Mouse (Mus musculus) c-Kit-negative CD71-positive TER-119-positive erythroid progenitor cells, embryonic 14.5 days (primary cell): Measurements from ENCODE around the gene Lypd3.
A peak's percentile ranks its signal among the peaks of the same experiment; 100 is the strongest.
"Not testable (repeated sequence)": the region's sequence is repeated elsewhere in the genome, so short reads cannot be mapped to it uniquely, and the experiment has no call there.

ENCODE experiments used
- DNase-seq: peaks from one replicate; pipeline ENCODE4 v3.0.0-alpha.2; 2013; ENCODE audit warnings: low read depth, low spot score

Gene Lypd3

DNA sequence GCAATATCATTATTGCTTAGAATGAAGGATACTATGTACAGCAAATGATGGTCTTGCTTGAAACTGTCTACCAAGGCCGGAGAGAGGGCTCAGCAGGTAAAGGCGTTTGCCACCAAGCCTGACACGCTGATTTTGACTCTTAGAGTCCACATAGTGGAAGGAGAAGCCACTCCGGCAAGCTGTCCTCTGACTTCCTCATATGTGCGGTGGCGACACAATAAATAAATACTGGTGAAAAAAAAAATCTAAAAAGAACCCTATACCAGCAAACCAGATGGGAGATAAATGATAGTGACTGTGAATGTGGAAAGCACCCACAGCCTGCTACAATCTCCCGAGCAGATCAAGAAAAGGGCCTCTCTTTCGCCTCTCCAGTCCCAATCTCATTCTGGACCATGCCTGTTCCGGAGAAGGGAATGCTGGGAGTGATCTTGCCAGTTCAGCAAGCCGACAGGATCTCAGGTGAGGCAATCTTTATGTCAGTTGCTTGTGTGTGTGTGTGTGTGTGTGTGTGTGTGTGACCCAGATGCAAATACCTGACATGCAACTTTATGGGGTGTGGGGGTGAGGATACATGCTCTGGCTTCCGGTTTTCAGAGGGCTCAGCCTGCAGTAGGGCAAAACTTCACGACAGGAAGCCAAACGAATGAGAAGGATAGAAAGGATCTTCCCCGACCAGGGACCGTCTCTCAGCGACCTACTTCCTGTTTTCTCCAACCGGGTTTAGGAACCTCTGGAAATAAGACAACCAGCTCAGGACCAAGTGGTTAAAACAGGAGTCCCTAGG is 25.0 kb downstream of the Lypd3 start:
- DNase-seq = no peak

DNA sequence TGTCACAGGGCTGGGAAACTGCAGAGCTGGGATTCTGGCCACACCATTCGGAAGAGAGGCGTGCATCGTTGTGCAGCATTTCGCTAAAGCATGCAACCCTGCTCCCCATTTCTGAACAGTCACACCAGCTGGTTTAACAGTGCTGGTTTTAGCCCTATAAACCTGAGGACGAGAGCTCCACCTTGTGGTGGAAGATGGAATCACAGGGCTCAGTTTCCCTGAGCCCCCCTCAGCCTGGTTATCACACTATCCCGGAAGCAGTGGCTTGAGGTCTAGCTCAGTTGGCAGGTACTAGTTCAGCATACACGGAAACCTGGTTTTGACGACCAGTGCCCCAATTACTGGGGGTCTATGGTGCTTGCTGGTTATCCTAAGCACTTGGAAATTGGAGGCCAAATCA is 26.2 kb downstream of the Lypd3 start:
- peak; percentile 43 for DNase-seq

DNA sequence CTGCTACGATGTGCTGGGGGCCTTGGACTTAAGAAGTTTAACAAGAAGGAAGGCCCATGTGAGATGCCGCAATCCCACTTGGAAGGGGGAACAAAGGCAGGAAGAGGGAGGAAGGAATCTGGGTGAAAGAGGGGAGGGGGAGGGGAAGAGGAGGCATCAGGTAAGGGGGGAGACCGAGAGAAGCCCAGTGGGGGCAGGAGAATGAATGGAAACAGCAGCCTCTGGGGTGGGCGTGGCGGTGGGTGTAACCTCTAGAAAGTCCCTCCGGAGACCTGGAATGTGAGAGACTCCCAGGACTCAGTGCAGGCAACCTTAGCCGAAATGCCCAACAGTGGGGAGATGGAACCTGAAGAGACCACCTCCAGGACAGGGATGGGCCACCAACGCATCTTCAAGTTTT is 28.0 kb downstream of the Lypd3 start:
- DNase-seq = no peak

DNA sequence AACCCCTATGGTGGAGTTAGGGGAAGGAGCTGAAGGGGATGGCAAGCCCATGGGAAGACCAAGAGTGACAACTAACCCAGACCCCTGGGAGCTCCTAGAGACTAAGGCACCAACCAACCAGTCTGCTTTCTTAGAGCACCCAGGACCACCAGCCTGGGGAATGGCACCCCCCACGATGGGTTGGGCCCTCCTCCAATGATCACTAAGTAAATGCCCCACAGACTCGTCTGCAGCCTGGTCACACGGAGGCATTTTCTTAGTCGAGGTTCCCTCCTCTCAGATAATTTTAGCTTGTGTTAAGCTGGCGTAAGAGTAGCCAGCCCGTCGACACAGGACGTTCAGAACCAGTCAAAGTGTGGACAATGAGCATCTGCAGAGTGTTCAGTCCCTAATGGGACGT is 28.6 kb downstream of the Lypd3 start:
- DNase-seq = no peak

DNA sequence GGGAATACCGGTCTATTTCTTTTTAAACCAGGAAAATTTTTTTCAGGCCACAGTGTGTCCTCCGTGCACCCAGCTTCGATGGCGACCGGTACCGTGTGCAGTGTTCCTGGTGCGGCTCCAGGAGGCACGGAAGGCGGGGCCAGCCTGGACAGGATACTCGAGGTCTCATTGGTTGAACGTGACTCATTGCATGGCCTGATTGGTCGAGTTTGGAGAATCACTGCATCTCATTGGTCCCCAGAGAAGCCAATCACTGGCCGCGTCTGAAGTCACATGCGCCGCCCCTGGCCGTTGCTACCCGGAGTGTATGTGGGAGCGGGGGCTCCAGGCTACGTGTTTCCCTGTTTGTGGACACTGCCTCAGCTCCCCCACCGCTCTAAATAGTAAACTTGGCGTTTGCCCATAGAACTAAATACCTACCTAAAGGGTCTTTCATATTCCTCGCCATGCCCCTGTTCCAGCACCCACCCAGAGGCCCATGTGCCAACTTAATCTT is 35.6 kb downstream of the Lypd3 start:
- no peak for DNase-seq

DNA sequence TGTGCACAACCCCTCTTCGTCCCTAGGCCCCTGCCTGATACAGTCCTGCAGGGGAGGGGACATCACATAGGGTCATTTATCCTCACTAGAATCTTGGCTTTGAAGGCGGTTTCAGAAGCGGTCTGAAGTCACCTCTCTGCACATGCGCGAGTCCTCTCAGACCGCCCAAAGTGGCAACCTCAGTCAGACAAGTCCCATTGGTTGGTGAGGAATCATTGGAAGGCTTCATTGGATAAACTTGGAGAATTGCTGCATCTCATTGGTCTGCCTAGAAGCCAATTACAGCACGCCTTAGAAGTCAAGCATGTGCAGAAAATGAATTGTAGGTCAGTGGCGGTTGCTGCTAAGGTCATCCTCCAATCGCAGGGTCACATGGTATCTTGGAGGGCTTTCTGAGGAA is 40.2 kb downstream of the Lypd3 start, which contains the start of gene Tex101:
Gene Tex101, minus strand, starts transcription at position 101 of the 400 bp plus-strand sequence.
- no peak for DNase-seq

DNA sequence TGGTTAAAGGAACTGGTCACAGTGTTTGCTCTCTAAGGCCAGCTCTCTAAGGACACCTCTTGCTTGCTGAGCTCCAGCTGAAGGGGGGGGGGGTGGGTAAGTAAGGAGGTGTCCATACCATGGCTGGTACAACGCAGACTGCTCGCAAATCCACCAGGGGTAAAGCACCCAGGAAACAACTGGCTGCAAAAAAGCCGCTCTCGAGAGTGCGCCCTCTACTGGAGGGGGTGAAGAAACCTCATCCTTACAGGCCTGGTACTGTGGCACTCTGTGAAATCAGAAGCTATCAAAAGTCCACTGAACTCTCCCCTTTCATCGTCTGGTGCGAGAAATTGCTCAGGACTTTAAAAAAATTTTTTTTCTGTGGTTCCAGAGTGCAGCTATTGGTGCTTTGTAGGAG is 47.8 kb downstream of the Lypd3 start:
- DNase-seq = not testable (repeated sequence)

DNA sequence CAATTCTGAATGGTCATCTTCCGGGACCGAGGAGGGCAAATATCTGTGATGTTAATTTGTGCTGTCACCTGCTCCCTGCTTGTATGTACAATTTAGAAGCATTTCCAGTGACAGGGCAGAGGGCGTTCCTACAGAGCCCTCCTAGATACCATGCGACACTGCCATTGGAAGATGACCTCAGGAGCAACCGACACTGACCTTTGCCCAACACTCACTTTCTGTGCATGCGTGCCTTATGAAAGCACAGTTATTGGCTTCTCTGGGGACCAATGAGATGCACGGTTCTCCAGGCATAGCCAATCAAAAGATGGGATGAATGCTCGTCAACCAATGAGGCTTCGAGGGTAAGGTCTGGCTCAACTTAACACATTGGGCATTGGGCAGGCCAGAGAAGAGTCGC is 51.2 kb downstream of the Lypd3 start:
- not testable (repeated sequence) for DNase-seq
